Mouse (Mus musculus): Measurements from ENCODE around the gene Csf2rb. TPM values are rescaled to one million over a fixed set of nuclear protein-coding genes. Genes with fewer than 3 reads are reported as not detected.
"Not testable (repeated sequence)": the region's sequence is repeated elsewhere in the genome, so short reads cannot be mapped to it uniquely, and the experiment has no call there.

Gene Csf2rb
- polyA plus RNA-seq (2012; rRNA removed) = 0.30 and 0.33 TPM in 2 replicates

GRCm38 (mm10) chr15:78325671-78326339, at the start of gene Csf2rb:
Gene Csf2rb (plus strand): TSS chr15:78325752.
- 74% methylated on average over 11 of the region's 11 CpGs for WGBS
- no peak within 1 kb of the TSS for H3K4me3 ChIP-seq (replicated peaks; ENCODE audit: insufficient read depth, low read depth, low read length)
- no peaks in the 10 kb centered on the region for H3K27me3 ChIP-seq (ENCODE audit: control insufficient read depth, insufficient read depth, low read length)
- no peak for TF ChIP-seq CTCF (IDR thresholded peaks at IDR 0.05; ENCODE audit: borderline replicate concordance, insufficient read depth, low read depth, low read length)
- no peak for TF ChIP-seq POLR2A (IDR thresholded peaks at IDR 0.05; ENCODE audit: borderline replicate concordance, insufficient read depth, low read length)
- no peak within 1 kb of the TSS for H3K27ac ChIP-seq (ENCODE audit: insufficient read depth, low read length)
- H3K4me1 ChIP-seq (ENCODE audit: control insufficient read depth, insufficient read depth, low read length) = no peaks in the 10 kb centered on the region
- no peak for DNase-seq

GRCm38 (mm10) chr15:78278308-78278707, 47.2 kb upstream of the Csf2rb start:
- Histone ChIP-seq H3K27me3 (ENCODE audit: control insufficient read depth, insufficient read depth, low read length) (no peaks in the 10 kb centered on the region), H3K4me1 (ENCODE audit: control insufficient read depth, insufficient read depth, low read length) (no peaks in the 10 kb centered on the region), H3K4me3 (replicated peaks; ENCODE audit: insufficient read depth, low read depth, low read length) (no peak overlapping the region), H3K27ac (ENCODE audit: insufficient read depth, low read length) (no peak overlapping the region)
- WGBS = 93% methylated on average over 2 of the region's 2 CpGs
- TF ChIP-seq CTCF (IDR thresholded peaks at IDR 0.05; ENCODE audit: borderline replicate concordance, insufficient read depth, low read depth, low read length) (no peak), POLR2A (IDR thresholded peaks at IDR 0.05; ENCODE audit: borderline replicate concordance, insufficient read depth, low read length) (no peak)
- DNase-seq = no peak

- no peak for TF ChIP-seq CTCF (IDR thresholded peaks at IDR 0.05; ENCODE audit: borderline replicate concordance, insufficient read depth, low read depth, low read length)
- TF ChIP-seq POLR2A (IDR thresholded peaks at IDR 0.05; ENCODE audit: borderline replicate concordance, insufficient read depth, low read length) = no peak
- Histone ChIP-seq H3K4me3 (replicated peaks; ENCODE audit: insufficient read depth, low read depth, low read length) (no peak overlapping the region), H3K4me1 (ENCODE audit: control insufficient read depth, insufficient read depth, low read length) (peaks cover 6% of the 10 kb centered on the region), H3K27me3 (ENCODE audit: control insufficient read depth, insufficient read depth, low read length) (no peaks in the 10 kb centered on the region), H3K27ac (ENCODE audit: insufficient read depth, low read length) (no peak overlapping the region)
- DNase-seq = no peak
- 60% methylated on average over 5 of the region's 5 CpGs for WGBS
Observed at GRCm38 (mm10) chr15:78287941-78288340, 37.6 kb upstream of the Csf2rb start.

- not testable (repeated sequence) for H3K27ac ChIP-seq (ENCODE audit: insufficient read depth, low read length); H3K4me1 ChIP-seq (ENCODE audit: control insufficient read depth, insufficient read depth, low read length); DNase-seq; H3K4me3 ChIP-seq (replicated peaks; ENCODE audit: insufficient read depth, low read depth, low read length); H3K27me3 ChIP-seq (ENCODE audit: control insufficient read depth, insufficient read depth, low read length)
- 82% methylated on average over 5 of the region's 5 CpGs for WGBS
Observed at GRCm38 (mm10) chr15:78289775-78290174, 35.8 kb upstream of the Csf2rb start.

GRCm38 (mm10) chr15:78293228-78293627, 32.3 kb upstream of the Csf2rb start:
- not testable (repeated sequence) for H3K4me1 ChIP-seq (ENCODE audit: control insufficient read depth, insufficient read depth, low read length); DNase-seq; H3K27ac ChIP-seq (ENCODE audit: insufficient read depth, low read length); H3K27me3 ChIP-seq (ENCODE audit: control insufficient read depth, insufficient read depth, low read length); H3K4me3 ChIP-seq (replicated peaks; ENCODE audit: insufficient read depth, low read depth, low read length)
- WGBS = 29% methylated on average over 2 of the region's 2 CpGs

- Histone ChIP-seq H3K4me1 (ENCODE audit: control insufficient read depth, insufficient read depth, low read length) (peaks cover 6% of the 10 kb centered on the region), H3K27ac (ENCODE audit: insufficient read depth, low read length) (no peak overlapping the region), H3K27me3 (ENCODE audit: control insufficient read depth, insufficient read depth, low read length) (no peaks in the 10 kb centered on the region), H3K4me3 (replicated peaks; ENCODE audit: insufficient read depth, low read depth, low read length) (no peak overlapping the region)
- no peak for DNase-seq
- 62% methylated on average over 4 of the region's 4 CpGs for WGBS
- no peak for TF ChIP-seq POLR2A (IDR thresholded peaks at IDR 0.05; ENCODE audit: borderline replicate concordance, insufficient read depth, low read length)
- TF ChIP-seq CTCF (IDR thresholded peaks at IDR 0.05; ENCODE audit: borderline replicate concordance, insufficient read depth, low read depth, low read length) = no peak
Observed at GRCm38 (mm10) chr15:78293716-78294115, 31.8 kb upstream of the Csf2rb start.

GRCm38 (mm10) chr15:78298558-78298957, 27.0 kb upstream of the Csf2rb start:
- no peaks in the 10 kb centered on the region for H3K4me1 ChIP-seq (ENCODE audit: control insufficient read depth, insufficient read depth, low read length)
- H3K4me3 ChIP-seq (replicated peaks; ENCODE audit: insufficient read depth, low read depth, low read length) = no peak overlapping the region
- 84% methylated on average over 1 of the region's 1 CpGs for WGBS
- H3K27me3 ChIP-seq (ENCODE audit: control insufficient read depth, insufficient read depth, low read length) = no peaks in the 10 kb centered on the region
- DNase-seq = no peak
- no peak for TF ChIP-seq POLR2A (IDR thresholded peaks at IDR 0.05; ENCODE audit: borderline replicate concordance, insufficient read depth, low read length)
- H3K27ac ChIP-seq (ENCODE audit: insufficient read depth, low read length) = no peak overlapping the region

GRCm38 (mm10) chr15:78299641-78300040, 25.9 kb upstream of the Csf2rb start:
- Histone ChIP-seq H3K4me1 (ENCODE audit: control insufficient read depth, insufficient read depth, low read length) (no peaks in the 10 kb centered on the region), H3K27me3 (ENCODE audit: control insufficient read depth, insufficient read depth, low read length) (no peaks in the 10 kb centered on the region), H3K27ac (ENCODE audit: insufficient read depth, low read length) (no peak overlapping the region), H3K4me3 (replicated peaks; ENCODE audit: insufficient read depth, low read depth, low read length) (no peak overlapping the region)
- DNase-seq = no peak
- WGBS = 74% methylated on average over 3 of the region's 3 CpGs
- no peak for TF ChIP-seq POLR2A (IDR thresholded peaks at IDR 0.05; ENCODE audit: borderline replicate concordance, insufficient read depth, low read length)
- TF ChIP-seq CTCF (IDR thresholded peaks at IDR 0.05; ENCODE audit: borderline replicate concordance, insufficient read depth, low read depth, low read length) = no peak
